Mouse (Mus musculus) left cerebral cortex, postnatal 14 days (tissue): Measurements from ENCODE around the gene Pank4. TPM values are rescaled to one million over a fixed set of nuclear protein-coding genes. Genes with fewer than 3 reads are reported as not detected.

ENCODE experiments used
- DNase-seq, 2 experiments: peaks; one replicate each; pipeline ENCODE4 v3.0.0; 2021 to 2022; ENCODE audit warnings: low spot score in 2 of 2, mixed read lengths in 1 of 2
- intact Hi-C: fragments of 180-260 bp; cut with DNase I; formaldehyde crosslinking; loops from one replicate; pipeline ENCODE4 v1.15.1; 2025
- total RNA-seq, 2 experiments: library from RNA; stranded (reverse); gene quantifications; 2 replicates each; pipeline ENCODE4 v1.2.3; 2021

The Pank4 gene
- total RNA-seq, 2 experiments from 2014 or later, result 31.8 to 33.4 TPM

- intact Hi-C loops, result loop anchor here (5.0 kb wide), 1 partner anchor 35 kb away; no protein-coding TSS in a partner anchor
- no peak for DNase-seq
Observed at GRCm38 (mm10) chr4:154941831-154942230, 22.1 kb upstream of the Pank4 start.

DNA sequence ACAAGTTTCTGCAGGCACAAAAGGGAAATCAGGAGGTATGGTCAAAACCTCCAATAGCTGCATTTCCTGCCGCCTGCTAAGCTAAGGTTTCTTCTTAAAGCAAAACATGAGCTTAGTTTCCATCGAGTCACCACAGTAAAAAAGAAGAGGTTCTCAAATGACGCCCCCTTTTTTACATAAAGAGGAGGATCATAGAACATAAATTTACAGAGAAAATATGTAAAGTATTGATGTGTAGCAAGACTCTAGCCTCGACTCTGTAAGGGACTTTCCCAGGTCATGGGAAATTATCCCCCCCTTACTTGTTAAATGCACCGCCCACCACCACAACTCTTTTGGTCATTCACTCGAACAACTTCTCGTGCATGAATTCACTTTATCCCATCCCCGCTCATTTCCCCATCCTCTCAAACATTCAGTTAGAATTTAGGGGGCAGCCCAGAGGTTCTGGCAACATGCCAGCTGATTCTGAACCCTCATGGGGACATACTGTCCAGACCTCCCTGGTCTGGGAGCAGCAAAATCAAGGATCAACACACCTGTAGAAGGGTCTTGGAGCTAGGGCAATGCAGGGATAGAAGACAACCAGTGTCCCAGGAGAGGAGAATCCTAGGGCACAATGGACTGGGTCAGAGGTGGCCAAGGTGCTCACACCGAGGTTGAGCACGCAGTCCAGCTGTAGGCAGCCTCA, 21.1 kb upstream of the Pank4 start:
- no peak for DNase-seq
- intact Hi-C loops, result loop anchor here (5.0 kb wide), 1 partner anchor 35 kb away; no protein-coding TSS in a partner anchor

DNA sequence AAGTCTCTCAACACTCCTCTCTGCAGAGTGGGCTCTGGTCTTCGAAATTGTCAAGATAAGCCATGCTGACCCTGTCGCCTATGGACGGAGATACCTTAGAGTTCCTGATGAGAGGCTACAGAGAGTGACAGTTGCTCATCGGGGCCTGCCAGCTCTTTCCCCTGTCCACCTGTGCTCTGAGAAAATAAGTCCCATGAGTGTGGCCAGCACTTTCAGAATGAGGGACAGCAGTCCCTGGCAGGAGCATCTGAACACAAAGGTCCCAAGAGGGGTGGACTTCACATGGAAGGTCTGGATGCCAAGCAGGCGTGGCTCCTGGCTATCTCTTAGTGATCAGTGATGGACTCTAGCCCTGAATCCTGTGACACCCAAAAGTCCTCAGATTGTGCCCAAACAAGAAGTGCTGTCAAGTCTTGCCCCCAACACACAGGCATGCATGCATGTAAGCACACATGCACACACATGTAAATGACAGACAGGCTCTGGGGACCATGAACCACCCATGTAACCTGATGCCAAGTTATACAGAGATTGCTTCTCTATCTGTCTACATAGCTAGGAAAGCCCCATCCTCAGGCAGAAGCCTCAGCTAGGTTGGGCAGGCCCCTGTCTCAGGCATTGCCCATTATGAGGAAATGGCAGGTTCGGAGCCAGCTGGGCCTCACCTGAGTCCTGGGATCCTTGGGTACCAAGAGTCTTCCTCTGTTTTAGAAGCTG, 20.4 kb upstream of the Pank4 start:
- intact Hi-C loops, result loop anchor here (1.0 to 5.0 kb wide), 3 partner anchors 36 to 123 kb away; no protein-coding TSS in a partner anchor
- DNase-seq, result no peak

DNA sequence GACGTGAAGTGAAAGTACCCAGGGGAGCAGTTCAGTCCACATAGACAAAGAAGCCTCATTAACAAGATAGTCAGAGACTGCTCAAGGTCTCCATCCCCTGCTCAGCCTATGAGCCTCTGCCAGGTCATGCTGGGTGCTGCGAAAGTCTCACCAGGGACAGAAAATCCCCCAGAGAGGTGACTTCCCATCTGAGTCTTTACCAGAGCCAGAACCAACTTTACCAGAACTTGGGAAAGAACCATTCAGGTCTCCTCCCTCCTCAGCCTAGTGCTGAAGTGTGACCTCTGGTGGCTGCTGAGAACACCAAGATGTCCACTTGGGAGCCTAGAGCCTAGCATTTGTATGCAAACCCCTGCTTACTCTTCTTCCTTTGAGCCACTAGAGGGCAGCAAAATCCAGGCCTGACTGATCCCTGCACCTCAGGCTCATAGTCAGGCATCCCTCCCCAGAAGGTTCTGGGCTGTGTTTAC, 19.8 kb upstream of the Pank4 start:
- intact Hi-C loops, result loop anchor here (1.0 to 5.0 kb wide), 3 partner anchors 37 to 122 kb away; no protein-coding TSS in a partner anchor
- peak; percentile 84 to 91 for DNase-seq

DNA sequence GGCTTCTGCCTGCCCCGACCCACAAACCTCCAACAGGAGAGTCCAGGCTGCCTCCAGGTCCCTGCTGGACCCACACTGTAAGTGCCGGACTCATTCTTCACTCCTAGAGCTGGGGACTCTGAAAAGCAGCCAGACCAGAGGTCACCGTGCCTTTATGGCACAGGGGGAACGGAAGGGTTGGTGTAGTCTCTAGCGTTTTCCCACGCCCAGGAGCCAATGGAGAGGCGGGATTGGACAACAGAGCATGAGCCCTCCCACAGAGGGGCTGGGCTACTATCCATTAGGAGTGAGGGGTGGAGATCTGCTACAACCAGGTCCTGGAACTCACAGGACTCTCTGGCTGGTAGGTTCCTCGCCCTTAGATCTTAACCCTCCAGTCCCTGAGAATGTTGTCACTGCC, 17.6 kb upstream of the Pank4 start:
- peak in 1 of 2 experiments; percentile 58 for DNase-seq
- intact Hi-C loops, result no loop called here

DNA sequence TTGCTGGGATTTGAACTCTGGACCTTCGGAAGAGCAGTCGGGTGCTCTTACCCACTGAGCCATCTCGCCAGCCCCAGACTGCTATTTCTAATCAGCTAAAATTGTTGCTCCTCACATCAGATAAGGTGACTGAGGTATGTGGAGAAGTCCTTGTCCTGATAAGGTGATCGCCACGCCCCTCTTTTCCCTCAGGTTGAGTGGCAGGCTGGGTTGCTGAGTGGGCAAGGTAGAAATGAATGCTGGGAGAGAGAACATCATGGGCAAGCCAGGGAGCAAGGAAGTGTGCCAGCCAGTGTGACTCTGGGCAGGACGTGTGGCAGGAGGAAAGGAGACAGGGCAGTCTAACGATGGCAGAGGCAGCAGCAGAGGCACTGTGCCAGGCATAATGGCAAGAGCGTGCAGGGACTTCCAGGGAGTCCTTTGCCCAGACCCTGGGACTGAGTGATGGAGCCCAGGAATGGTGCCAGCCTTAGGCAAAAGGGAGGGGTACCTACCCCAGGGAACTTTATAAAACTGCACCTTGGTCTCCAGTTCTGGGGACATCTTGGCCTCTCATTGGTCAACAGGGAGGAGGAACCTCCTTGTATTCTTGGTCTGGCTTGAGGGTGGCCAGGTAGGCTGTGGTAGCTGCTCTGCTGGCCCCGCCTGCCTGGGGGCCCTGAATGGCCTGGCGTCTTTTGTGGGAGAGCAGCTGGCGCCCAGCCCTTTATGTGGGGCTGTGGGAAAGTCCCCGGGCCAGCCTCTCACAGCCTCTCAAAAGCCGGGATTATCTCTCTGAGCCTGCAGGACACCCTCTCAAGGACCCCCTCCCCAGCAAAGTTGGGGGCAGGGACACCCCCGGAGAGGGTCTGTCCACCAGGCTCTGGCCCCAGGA, 15.6 kb upstream of the Pank4 start:
- peak in 1 of 2 experiments; percentile 71 for DNase-seq
- intact Hi-C loops, result no loop called here

DNA sequence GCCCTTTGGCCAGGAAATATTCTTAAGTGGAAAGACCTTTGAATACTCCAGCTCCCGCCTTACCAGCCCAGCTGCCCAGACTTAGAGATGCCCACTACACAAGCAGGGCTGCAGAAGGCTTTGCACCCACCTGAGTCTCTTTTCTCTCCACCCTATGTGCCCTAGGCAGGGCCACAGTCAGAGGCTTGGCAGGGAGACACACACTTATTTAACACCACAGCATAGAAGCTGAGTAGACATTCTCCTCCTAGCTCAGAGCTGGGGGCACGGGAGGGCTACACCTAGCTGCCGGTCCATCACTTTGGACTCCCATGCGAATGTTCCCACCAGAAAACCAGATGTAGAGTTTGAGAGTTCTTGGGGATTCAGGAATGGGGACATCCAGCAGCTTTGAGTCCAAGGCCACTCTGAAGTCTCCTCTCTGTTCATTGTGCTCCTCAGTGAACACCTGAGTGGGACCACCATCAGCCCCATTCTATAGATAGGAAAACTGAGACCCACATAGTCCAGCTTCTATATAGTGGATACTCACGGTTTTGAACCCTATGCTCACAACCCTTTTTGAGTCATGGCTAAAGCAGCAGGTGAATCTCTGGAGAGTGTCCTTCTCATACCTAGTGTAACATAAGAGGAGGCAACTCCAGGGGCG, 14.9 kb upstream of the Pank4 start:
- intact Hi-C loops, result no loop called here
- no peak for DNase-seq

DNA sequence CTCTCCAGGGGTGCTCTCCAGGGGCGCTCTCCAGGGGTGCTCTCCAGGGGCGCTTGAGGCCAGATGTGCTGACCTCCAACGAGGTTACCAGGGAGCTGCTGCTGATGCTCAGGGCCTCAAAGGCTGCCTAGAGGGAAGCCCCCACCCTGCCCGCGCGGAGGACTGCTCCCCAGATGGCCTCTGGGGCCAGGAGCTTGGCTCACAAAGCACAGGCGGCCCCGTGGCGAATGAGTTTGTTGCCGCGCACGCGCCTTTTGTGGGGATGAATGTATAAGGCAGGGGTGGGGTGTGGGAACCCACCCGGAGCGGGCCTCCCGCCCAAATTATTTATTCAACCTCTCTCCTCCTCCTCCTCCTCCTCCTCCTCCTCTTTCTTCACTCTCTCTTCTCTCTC, 14.3 kb upstream of the Pank4 start:
- DNase-seq, result no peak
- intact Hi-C loops, result no loop called here

DNA sequence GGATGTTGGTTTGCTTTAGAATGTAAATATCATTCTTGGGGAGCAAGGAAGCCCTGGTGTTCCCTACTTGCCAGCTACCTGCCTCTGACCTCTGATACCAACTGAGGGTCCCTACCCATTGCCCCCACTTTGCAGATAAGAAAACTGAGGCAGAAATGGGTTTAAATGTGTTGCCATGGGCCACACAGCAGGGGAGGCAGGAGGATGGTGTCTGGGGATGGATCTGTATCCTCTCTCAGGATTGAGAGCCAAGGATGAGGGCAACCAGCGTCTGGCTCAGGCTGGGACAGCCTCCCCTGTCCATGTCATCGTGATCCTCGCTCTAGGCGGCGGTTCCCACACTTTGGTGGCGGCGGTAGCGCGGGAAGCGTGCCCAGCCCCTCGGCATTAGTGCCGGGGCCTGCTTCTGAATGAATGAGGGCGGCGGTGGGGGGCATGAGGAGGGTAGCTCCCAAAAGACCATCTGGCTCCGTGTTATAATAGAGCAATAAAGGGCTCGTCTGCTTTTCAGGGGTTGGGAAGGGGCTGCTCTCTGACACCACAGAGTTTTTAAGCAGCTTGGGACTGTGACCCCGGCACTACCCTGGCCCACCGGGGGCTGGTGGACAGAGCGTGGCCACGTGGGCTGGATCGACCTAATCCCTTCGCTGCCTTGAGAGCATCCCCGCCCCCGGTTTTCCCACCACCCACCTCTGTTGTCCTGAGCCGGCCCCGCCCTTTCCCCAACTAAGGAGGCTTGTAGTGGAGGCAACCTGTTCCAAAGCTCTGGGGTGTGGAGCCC, 11.3 kb upstream of the Pank4 start:
- no peak for DNase-seq
- intact Hi-C loops, result no loop called here

DNA sequence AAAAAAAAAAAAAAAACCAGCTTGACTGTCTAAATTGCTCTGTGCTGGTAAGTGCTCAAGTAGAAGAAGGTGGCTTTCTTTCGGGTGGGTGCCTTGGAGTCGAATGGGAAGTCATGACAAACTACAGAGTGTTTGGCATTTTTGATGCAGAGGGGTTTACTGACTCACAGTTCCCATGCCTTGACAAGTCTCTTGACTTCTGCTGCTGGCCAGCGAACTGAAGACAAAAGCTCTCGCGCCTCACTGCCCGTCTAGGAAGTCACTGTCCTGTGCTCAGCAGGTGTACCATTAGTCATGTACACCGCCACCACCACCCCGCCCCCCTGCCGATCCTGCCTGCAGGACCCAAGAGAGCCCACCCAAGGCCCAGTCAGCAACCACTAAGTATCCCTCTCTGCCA, 7.3 kb upstream of the Pank4 start:
- no peak for DNase-seq
- intact Hi-C loops, result no loop called here

DNA sequence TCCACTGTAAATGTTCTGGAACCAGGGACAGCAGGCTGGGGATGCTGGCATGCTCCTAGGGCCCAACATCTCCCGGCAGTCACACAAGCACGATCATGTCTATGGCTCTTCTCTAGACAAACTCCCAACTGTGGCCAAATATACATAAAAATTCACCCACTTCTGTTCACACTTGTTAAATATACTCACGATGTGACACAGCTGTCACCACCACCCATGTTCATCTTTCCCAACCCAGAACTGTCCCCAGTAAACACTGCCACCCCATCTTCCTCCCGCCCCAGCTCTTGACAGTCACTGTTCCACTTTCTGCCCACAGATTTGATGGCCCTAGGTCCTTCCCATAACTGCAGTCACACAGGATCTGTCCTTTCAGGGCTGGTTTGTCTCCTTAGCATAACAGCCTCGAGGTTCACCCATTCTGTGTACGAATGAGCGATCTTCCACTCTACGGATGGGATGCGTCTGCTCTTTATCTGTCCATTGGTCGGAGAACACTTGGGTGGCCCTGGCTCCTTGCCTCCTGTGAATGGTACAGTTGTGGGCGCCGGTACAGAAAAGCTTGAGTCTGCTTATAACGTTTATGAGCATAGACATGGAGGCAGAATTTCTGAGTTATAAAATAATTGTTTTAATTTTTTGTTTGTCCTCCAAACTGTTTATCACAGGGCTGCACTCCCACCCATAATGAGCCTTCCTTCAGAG, 6.5 kb upstream of the Pank4 start:
- intact Hi-C loops, result no loop called here
- peak; percentile 40 to 82 for DNase-seq

- intact Hi-C loops, result no loop called here
- peak; percentile 69 to 78 for DNase-seq
Observed at GRCm38 (mm10) chr4:154958171-154958570, 5.8 kb upstream of the Pank4 start.

GRCm38 (mm10) chr4:154958621-154959020, 5.3 kb upstream of the Pank4 start:
- intact Hi-C loops, result no loop called here
- DNase-seq, result no peak

- DNase-seq, result no peak
- intact Hi-C loops, result no loop called here
Observed at GRCm38 (mm10) chr4:154960021-154960689, 3.8 kb upstream of the Pank4 start.

GRCm38 (mm10) chr4:154960690-154961225, 3.2 kb upstream of the Pank4 start, which contains the start of gene Hes5:
Hes5 (plus strand) TSS chr4:154960923.
- intact Hi-C loops, result no loop called here
- DNase-seq, result peak in 1 of 2 experiments; percentile 71

- DNase-seq, result no peak
Observed at GRCm38 (mm10) chr4:154961226-154961738, 2.6 kb upstream of the Pank4 start.

GRCm38 (mm10) chr4:154961911-154962310, 2.0 kb upstream of the Pank4 start:
- no peak for DNase-seq
- intact Hi-C loops, result no loop called here

More at GRCm38 (mm10) chr4:154961226-154961738, 2.6 kb upstream of the Pank4 start:
- intact Hi-C loops, result no loop called here
